Mouse (Mus musculus): Measurements from ENCODE around the gene Gosr1.

- TF ChIP-seq TAL1 (IDR thresholded peaks at IDR 0.05; ENCODE audit: low read length) (no peak), GATA1 (IDR thresholded peaks at IDR 0.05; ENCODE audit: low read length) (no peak)
Measured at GRCm38 (mm10) chr11:76773811-76774210, 10.4 kb upstream of the Gosr1 start.

All from erythroblast, embryonic 14.5 days (primary cell).